Mouse (Mus musculus): Measurements from ENCODE around the gene Car3.

Gene Car3

GRCm38 (mm10) chr3:14876325-14876918 is 13.1 kb downstream of the Car3 start:
- DNase-seq (ENCODE audit: low read depth): no peak

GRCm38 (mm10) chr3:14877251-14877909 is 14.1 kb downstream of the Car3 start:
- DNase-seq (ENCODE audit: low read depth): no peak

- no peak for DNase-seq (ENCODE audit: low read depth)
These were observed 15.5 kb downstream of the Car3 start for GRCm38 (mm10) chr3:14878749-14879223.

GRCm38 (mm10) chr3:14879293-14879692 is 16.0 kb downstream of the Car3 start:
- DNase-seq (ENCODE audit: low read depth): no peak

- DNase-seq (ENCODE audit: low read depth): peak; percentile 59
These were observed 17.0 kb downstream of the Car3 start for GRCm38 (mm10) chr3:14880277-14880676.

- DNase-seq (ENCODE audit: low read depth): no peak
These were observed 18.7 kb downstream of the Car3 start for GRCm38 (mm10) chr3:14882005-14882404.

GRCm38 (mm10) chr3:14882756-14883155 is 19.4 kb downstream of the Car3 start:
- no peak for DNase-seq (ENCODE audit: low read depth)

GRCm38 (mm10) chr3:14884826-14885225 is 21.5 kb downstream of the Car3 start:
- DNase-seq (ENCODE audit: low read depth): no peak

GRCm38 (mm10) chr3:14886102-14887098 is 23.1 kb downstream of the Car3 start, which contains the start of gene Car2:
TSS of gene Car2 (plus strand) at chr3:14886273.
- peak; percentile 89 for DNase-seq (ENCODE audit: low read depth)

- DNase-seq (ENCODE audit: low read depth): peak; percentile 86
These were observed 23.9 kb downstream of the Car3 start for GRCm38 (mm10) chr3:14887134-14887666.

- peak; percentile 80 for DNase-seq (ENCODE audit: low read depth)
These were observed 24.5 kb downstream of the Car3 start for GRCm38 (mm10) chr3:14887686-14888295.

- no peak for DNase-seq (ENCODE audit: low read depth)
These were observed 25.2 kb downstream of the Car3 start for GRCm38 (mm10) chr3:14888549-14888948.

- DNase-seq (ENCODE audit: low read depth): peak; percentile 77
These were observed 25.8 kb downstream of the Car3 start for GRCm38 (mm10) chr3:14889085-14889484.

GRCm38 (mm10) chr3:14889716-14890409 is 26.6 kb downstream of the Car3 start:
- peak; percentile 38 for DNase-seq (ENCODE audit: low read depth)

- peak; percentile 61 for DNase-seq (ENCODE audit: low read depth)
These were observed 29.7 kb downstream of the Car3 start for GRCm38 (mm10) chr3:14892991-14893390.

- peak; percentile 83 for DNase-seq (ENCODE audit: low read depth)
These were observed 30.4 kb downstream of the Car3 start for GRCm38 (mm10) chr3:14893700-14894099.

GRCm38 (mm10) chr3:14895333-14895732 is 32.0 kb downstream of the Car3 start:
- no peak for DNase-seq (ENCODE audit: low read depth)

GRCm38 (mm10) chr3:14897770-14898169 is 34.5 kb downstream of the Car3 start:
- no peak for DNase-seq (ENCODE audit: low read depth)

GRCm38 (mm10) chr3:14903380-14903779 is 40.1 kb downstream of the Car3 start:
- DNase-seq (ENCODE audit: low read depth): no peak

GRCm38 (mm10) chr3:14904165-14904564 is 40.9 kb downstream of the Car3 start:
- DNase-seq (ENCODE audit: low read depth): no peak

GRCm38 (mm10) chr3:14907271-14907670 is 44.0 kb downstream of the Car3 start:
- DNase-seq (ENCODE audit: low read depth): no peak
